Mouse (Mus musculus) lung, embryonic 14.5 days (tissue): Measurements from ENCODE around the gene Tfdp1. TPM values are rescaled to one million over a fixed set of nuclear protein-coding genes. Genes with fewer than 3 reads are reported as not detected.

ENCODE experiments used
- ATAC-seq: fragments of 200-750 bp; cut with Nextera tagmentation; 2 replicates; pipeline ENCODE4 v1.8.0; 2017; ENCODE audit warnings: mild to moderate bottlenecking, moderate TSS enrichment, moderate library complexity; ENCODE audit not compliant: insufficient read depth
- DNase-seq: peaks from one replicate; pipeline ENCODE4 v3.0.0-alpha.2; 2015
- H3K27ac ChIP-seq: fragments of 300-500 bp; sonication (generic); 2 replicates; pipeline ENCODE4 v1.5.1; 2014; ENCODE audit warnings: low read depth, mild to moderate bottlenecking, moderate library complexity
- H3K27me3 ChIP-seq: fragments of 300-500 bp; sonication (generic); 2 replicates; pipeline ENCODE4 v1.6.1; 2014; ENCODE audit warnings: low read length, control low read depth; ENCODE audit not compliant: insufficient read depth
- H3K36me3 ChIP-seq: fragments of 300-500 bp; sonication (generic); 2 replicates; pipeline ENCODE4 v1.6.1; 2014; ENCODE audit warnings: control low read depth; ENCODE audit not compliant: insufficient read depth
- H3K4me1 ChIP-seq: fragments of 300-500 bp; sonication (generic); 2 replicates; pipeline ENCODE4 v1.6.1; 2014; ENCODE audit warnings: antibody characterized with exemption, control low read depth; ENCODE audit not compliant: insufficient read depth
- H3K4me2 ChIP-seq: fragments of 300-500 bp; sonication (generic); 2 replicates; pipeline ENCODE4 v1.6.1; 2014; ENCODE audit warnings: mild to moderate bottlenecking
- H3K4me3 ChIP-seq: fragments of 300-500 bp; sonication (generic); 2 replicates; pipeline ENCODE4 v1.5.1; 2014; ENCODE audit warnings: low read depth, low read length
- H3K9ac ChIP-seq: fragments of 300-500 bp; sonication (generic); 2 replicates; pipeline ENCODE4 v1.6.1; 2014
- H3K9me3 ChIP-seq: fragments of 300-500 bp; sonication (generic); 2 replicates; pipeline ENCODE4 v1.6.1; 2016; ENCODE audit warnings: low read depth, low read length, control low read depth
- CTCF ChIP-seq: IDR thresholded peaks from 2 replicates; pipeline ENCODE4 v1.5.1; 2016; ENCODE audit warnings: antibody characterized with exemption, low read depth
- WGBS: fragments of 180-500 bp; shearing (Covaris S2); extraction: QIAGEN DNeasy Blood & Tissue Kit; methylation state at CpG from one replicate; pipeline ENCODE4 v1.1.7; 2014; 5-methylcytosine and 5-hydroxymethylcytosine counted together
- polyA plus RNA-seq: library from polyadenylated mRNA; unstranded; fragments of >200 nt; fragmentation: Nextera tagmentation; extraction: Ambion mirVana; gene quantifications from 2 replicates; pipeline ENCODE4 v1.2.1, GENCODE M21; 2014

Gene Tfdp1
- polyA plus RNA-seq, 1 experiment from 2014 or later: 219 TPM

DNA sequence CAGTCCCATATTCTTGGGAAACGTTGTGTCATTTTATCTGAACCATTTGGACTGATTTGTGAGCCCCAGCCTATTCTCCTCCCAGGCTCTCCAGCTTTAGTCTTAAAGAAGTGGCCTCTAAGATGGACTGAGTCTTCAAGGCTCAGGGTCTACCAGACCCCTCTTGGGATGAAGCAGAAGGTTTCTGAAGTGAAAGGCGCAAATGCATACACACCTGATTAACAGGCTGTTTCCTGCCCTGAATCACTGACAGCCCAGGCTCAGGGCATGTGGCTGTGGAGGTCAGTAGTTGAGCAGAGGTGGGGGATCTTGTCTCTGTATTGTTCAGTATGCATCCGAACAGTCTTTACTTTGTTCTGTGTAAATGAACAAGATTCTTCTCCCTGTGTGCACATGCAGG lies 873 bp upstream of the Tfdp1 start:
- 53% methylated on average over 3 of the region's 3 CpGs for WGBS
- peak overlapping the region; percentile 73 for H3K4me2 ChIP-seq
- no peak overlapping the region for H3K27ac ChIP-seq
- H3K27me3 ChIP-seq: no peaks in the 10 kb centered on the region
- H3K4me1 ChIP-seq: peaks cover 5% of the 10 kb centered on the region
- no peak for TF ChIP-seq CTCF
- H3K36me3 ChIP-seq: peaks cover 27% of the 10 kb centered on the region
- H3K9me3 ChIP-seq: no peaks in the 10 kb centered on the region
- peak; percentile 14; the same call in 1 of the 2 replicates for ATAC-seq
- peak overlapping the region; percentile 95; the same call in 1 of the 2 replicates for H3K9ac ChIP-seq
- peak overlapping the region; percentile 88 for H3K4me3 ChIP-seq
- DNase-seq: peak; percentile 11

DNA sequence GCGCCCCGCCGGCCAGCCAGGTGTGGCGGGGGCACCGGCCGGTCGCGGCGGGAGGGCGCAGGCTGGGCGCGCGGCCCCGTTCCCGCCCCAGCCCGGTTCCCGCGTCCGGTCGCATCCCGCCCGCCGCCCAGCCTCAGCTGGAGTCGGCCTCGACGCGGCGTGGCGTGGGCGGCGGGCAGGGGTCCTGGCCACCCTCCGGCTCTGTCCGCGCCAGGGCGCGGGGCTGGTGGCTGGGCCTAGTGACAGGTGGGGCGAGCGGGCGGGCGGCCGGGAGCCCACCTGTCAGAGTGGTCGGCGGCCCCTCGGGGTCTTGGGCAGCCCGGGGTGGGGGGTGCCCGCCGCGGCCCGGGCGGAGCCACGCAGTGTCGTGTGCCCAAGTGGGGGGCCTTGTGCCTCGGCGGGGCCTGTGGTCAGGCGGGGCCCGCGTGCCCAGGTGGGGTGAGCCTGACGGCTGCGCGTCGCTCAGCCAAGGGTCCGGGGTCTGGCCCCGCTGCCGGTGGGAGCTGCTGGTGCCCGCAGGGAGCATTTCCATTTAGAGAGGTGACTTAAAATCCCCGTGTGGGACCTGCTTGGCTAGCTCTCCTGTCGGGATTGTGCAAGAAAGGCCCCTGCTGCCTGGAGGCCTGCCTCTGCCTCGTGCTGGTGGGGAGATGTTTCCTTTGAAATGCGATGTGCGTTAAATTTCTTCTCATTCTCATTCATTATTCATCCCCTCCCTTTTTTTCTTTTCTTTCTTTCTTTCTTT lies 522 bp downstream of the Tfdp1 start:
- Histone ChIP-seq H3K36me3 (peaks cover 41% of the 10 kb centered on the region), H3K9ac (peak overlapping the region; percentile 95), H3K27me3 (no peaks in the 10 kb centered on the region), H3K4me2 (peak overlapping the region; percentile 73), H3K4me1 (peaks cover 5% of the 10 kb centered on the region), H3K27ac (peak overlapping the region; percentile 82), H3K4me3 (peak overlapping the region; percentile 88), H3K9me3 (no peaks in the 10 kb centered on the region)
- DNase-seq (peak; percentile 58), ATAC-seq (peak; percentile 76)
- WGBS: under 1% methylated on average over 67 of the region's 70 CpGs
- TF ChIP-seq CTCF: no peak

GRCm38 (mm10) chr8:13339646-13339990 lies 1.1 kb downstream of the Tfdp1 start:
- peak overlapping the region; percentile 95 for H3K9ac ChIP-seq
- DNase-seq (peak; percentile 38), ATAC-seq (no peak)
- no peaks in the 10 kb centered on the region for H3K9me3 ChIP-seq
- TF ChIP-seq CTCF: no peak
- no peaks in the 10 kb centered on the region for H3K27me3 ChIP-seq
- H3K27ac ChIP-seq: no peak overlapping the region
- WGBS: 3% methylated on average over 11 of the region's 11 CpGs
- peaks cover 5% of the 10 kb centered on the region for H3K4me1 ChIP-seq
- H3K4me2 ChIP-seq: peak overlapping the region; percentile 73
- H3K4me3 ChIP-seq: peak overlapping the region; percentile 88
- H3K36me3 ChIP-seq: peaks cover 46% of the 10 kb centered on the region

DNA sequence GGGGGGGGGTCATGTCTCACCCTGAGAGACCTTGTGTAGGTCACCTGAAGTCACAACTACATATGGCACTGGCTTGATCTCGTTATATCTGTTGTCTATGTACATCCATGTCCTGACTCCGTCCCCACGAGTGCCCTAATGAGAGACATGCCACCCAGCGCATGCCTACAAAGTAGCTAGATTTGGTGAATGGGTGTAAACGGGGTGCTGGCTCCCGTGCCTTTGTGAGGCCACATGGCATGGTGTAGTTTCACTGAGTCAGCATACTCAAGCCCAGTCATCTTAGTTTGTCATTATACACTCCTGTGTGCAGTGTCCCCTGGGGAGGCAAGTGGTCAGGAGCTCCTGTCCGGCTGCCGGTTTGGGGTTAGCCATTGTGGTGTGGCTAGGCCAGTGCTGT lies 2.1 kb downstream of the Tfdp1 start:
- ATAC-seq (no peak), DNase-seq (no peak)
- peak overlapping the region; percentile 73 for H3K4me2 ChIP-seq
- H3K9ac ChIP-seq: peak overlapping the region; percentile 95; the same call in 1 of the 2 replicates
- peaks cover 5% of the 10 kb centered on the region for H3K4me1 ChIP-seq
- H3K36me3 ChIP-seq: peaks cover 56% of the 10 kb centered on the region
- H3K27ac ChIP-seq: no peak overlapping the region
- H3K9me3 ChIP-seq: no peaks in the 10 kb centered on the region
- WGBS: 83% methylated on average over 8 of the region's 8 CpGs
- H3K27me3 ChIP-seq: no peaks in the 10 kb centered on the region
- TF ChIP-seq CTCF: no peak
- H3K4me3 ChIP-seq: peak overlapping the region; percentile 6; the same call in 1 of the 2 replicates

GRCm38 (mm10) chr8:13342340-13342739 lies 3.8 kb downstream of the Tfdp1 start:
- WGBS: 83% methylated on average over 2 of the region's 2 CpGs
- peaks cover 5% of the 10 kb centered on the region for H3K4me1 ChIP-seq
- TF ChIP-seq CTCF: no peak
- H3K9ac ChIP-seq: no peak overlapping the region
- H3K4me2 ChIP-seq: no peak overlapping the region
- H3K27me3 ChIP-seq: no peaks in the 10 kb centered on the region
- ATAC-seq (no peak), DNase-seq (no peak)
- no peak overlapping the region for H3K4me3 ChIP-seq
- peaks cover 73% of the 10 kb centered on the region for H3K36me3 ChIP-seq
- no peak overlapping the region for H3K27ac ChIP-seq
- no peaks in the 10 kb centered on the region for H3K9me3 ChIP-seq

DNA sequence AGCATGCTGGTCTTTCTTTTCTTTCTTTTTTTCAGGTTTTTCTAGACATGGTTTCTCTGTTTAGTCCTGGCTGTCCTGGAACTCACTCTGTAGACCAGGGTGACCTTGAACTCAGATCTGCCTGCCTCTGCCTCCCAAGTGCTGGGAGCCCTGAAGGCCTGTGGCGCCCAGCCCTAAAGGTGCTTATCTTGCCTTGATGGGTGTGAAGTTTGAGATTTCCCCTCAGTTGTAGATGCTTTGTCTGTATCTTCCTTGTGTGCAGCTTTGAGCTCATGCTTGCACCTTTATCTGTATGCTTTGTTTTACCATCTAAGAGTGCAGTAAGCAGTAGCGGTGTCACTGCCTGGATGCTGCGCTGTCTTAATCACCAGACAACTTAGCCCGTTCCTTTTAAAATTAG lies 4.6 kb downstream of the Tfdp1 start:
- DNase-seq: no peak
- Histone ChIP-seq H3K27me3 (no peaks in the 10 kb centered on the region), H3K9me3 (no peaks in the 10 kb centered on the region), H3K27ac (no peak overlapping the region), H3K4me3 (no peak overlapping the region), H3K36me3 (peaks cover 81% of the 10 kb centered on the region), H3K9ac (no peak overlapping the region), H3K4me2 (no peak overlapping the region), H3K4me1 (peaks cover 5% of the 10 kb centered on the region)
- TF ChIP-seq CTCF: no peak
- WGBS: 91% methylated on average over 4 of the region's 4 CpGs
- ATAC-seq: no peak

DNA sequence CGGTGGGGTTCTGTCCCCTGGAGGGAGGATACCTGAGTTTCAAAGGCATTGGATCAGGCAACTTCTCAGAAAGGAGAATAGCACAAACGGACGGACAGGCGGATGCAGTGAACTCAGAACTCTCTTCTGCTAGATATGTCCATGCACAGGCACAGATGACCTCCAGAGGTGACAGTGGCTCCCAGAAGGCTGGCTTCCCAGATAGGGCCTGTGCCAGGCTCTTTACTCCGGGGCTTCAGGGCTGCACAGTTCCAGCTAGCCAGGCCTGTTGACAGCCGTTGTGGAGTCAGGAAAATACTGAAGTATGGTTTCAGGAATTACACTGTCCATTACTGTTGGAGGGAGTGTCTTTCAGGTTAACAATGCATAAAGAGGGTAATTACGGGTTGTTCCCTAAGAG lies 11.5 kb downstream of the Tfdp1 start:
- Histone ChIP-seq H3K9me3 (no peaks in the 10 kb centered on the region), H3K9ac (no peak overlapping the region), H3K4me2 (no peak overlapping the region), H3K4me1 (no peaks in the 10 kb centered on the region), H3K27me3 (no peaks in the 10 kb centered on the region), H3K4me3 (no peak overlapping the region), H3K36me3 (peaks cover 98% of the 10 kb centered on the region), H3K27ac (no peak overlapping the region)
- ATAC-seq (no peak), DNase-seq (no peak)
- no peak for TF ChIP-seq CTCF
- 88% methylated on average over 7 of the region's 7 CpGs for WGBS
